Mouse (Mus musculus): ENCODE measurements at regions not wholly inside any gene's neighbourhood (a gene's known extent, or its start where the extent isn't known, plus 50 kb on each side); places are given as distances from the start of the nearest gene placed in this dataset.
A peak's percentile ranks its signal among the peaks of the same experiment; 100 is the strongest.

GRCm38 (mm10) chr2:50759016-50759415 lies 389.9 kb downstream of the Rnd3 start:
- H3K9me3 ChIP-seq (ENCODE audit: low read length): no peaks in the 10 kb centered on the region
- H3K4me3 ChIP-seq (ENCODE audit: low read depth, low read length): no peak overlapping the region
- H3K4me1 ChIP-seq (ENCODE audit: insufficient read depth, low read depth, low read length): no peaks in the 10 kb centered on the region
- no peak overlapping the region for H3K4me2 ChIP-seq (replicated peaks; ENCODE audit: low read depth, low read length)
- WGBS: 52% methylated on average over 2 of the region's 2 CpGs
- H3K27me3 ChIP-seq (replicated peaks; ENCODE audit: insufficient read depth, low read length): no peaks in the 10 kb centered on the region
- no peak for ATAC-seq
- H3K27ac ChIP-seq (ENCODE audit: low read length): no peak overlapping the region
- no peaks in the 10 kb centered on the region for H3K36me3 ChIP-seq (ENCODE audit: insufficient read depth, low read length)
- TF ChIP-seq EP300 (IDR thresholded peaks at IDR 0.05) (no peak), CTCF (IDR thresholded peaks at IDR 0.05) (no peak)
- no peak overlapping the region for H3K9ac ChIP-seq (replicated peaks; ENCODE audit: low read depth)
- peak; percentile 5 for DNase-seq (ENCODE audit: low spot score)

DNA sequence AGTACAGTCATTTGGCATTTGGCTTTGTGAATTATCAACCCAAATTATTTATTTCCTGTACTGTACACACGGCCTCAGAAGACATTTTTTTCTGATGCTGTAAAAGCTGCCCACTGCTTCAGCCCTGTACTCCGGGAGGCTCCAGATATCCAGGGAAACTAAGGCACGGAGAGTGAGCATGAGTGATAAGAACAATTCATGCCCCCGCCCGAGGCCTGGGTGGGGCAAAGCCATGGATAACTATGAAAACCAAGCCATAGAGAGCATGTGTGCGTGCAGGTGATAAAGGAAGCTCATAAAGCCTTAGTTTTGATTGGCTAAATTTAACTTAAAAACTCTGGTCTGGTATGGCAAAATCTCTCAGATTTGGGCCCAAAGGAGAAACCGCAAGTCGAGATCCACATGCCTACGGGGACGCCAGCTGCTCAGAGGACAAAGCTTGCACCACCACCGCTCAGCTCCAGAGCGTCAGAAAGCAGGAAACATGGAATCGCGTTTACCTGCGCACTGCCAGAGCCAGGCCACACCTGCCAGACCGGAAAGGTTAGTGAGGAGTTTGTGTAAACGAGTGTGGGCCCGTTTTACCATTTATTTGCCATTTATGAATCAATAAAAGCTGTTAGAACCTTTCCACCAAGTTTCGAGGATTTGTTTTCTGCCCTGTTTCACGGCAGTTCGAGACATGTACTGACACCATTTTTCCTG lies 390.9 kb downstream of the Rnd3 start:
- Histone ChIP-seq H3K27me3 (replicated peaks; ENCODE audit: insufficient read depth, low read length) (no peaks in the 10 kb centered on the region), H3K4me2 (replicated peaks; ENCODE audit: low read depth, low read length) (no peak overlapping the region), H3K9ac (replicated peaks; ENCODE audit: low read depth) (no peak overlapping the region), H3K36me3 (ENCODE audit: insufficient read depth, low read length) (no peaks in the 10 kb centered on the region), H3K4me3 (ENCODE audit: low read depth, low read length) (no peak overlapping the region), H3K9me3 (ENCODE audit: low read length) (no peaks in the 10 kb centered on the region), H3K27ac (ENCODE audit: low read length) (no peak overlapping the region), H3K4me1 (ENCODE audit: insufficient read depth, low read depth, low read length) (no peaks in the 10 kb centered on the region)
- DNase-seq (ENCODE audit: low spot score): peak; percentile 18
- WGBS: 71% methylated on average over 21 of the region's 21 CpGs
- TF ChIP-seq CTCF (IDR thresholded peaks at IDR 0.05): no peak
- no peak for TF ChIP-seq EP300 (IDR thresholded peaks at IDR 0.05)
- no peak for ATAC-seq

DNA sequence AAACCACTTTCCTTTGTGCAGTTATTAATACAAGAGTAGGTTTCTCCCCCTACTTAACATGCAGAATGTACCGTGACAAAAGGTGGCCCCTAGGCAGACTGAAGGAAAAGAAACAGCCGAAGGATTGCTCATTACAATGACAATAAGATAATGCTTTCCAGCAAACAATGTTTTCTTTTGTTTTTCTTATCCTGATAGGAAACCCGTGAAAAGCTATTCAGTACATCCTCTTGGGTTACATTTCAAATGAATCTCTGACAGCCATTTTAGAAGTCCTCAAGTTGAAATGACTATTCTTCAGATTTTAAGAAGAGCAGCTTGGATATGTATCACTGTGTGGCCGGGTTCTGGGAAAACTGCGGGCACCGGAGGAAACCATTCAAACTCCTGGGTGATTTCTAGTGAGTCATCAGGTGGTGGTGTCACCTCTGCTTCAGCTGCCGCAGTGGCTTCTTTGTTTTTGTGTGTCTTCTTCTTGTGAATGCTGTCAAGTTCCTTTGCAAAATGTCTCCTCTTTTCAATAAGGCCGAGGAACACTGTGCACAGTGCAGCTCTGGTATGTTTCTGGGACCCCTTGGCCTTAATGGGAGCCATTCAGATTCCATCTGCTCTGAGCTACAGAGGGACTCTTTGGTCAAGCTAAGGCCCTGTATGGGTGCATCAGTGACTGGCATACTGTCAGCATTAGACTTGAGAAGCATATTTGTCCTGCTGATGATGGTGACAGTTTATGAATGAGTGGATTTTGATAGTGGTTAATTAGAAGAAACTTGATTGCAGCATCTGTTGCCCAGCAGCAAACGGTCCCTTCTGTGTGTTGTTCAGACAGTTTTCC lies 393.1 kb downstream of the Rnd3 start:
- 73% methylated on average over 9 of the region's 9 CpGs for WGBS

GRCm38 (mm10) chr2:50755160-50755559 lies 393.8 kb downstream of the Rnd3 start:
- Histone ChIP-seq H3K36me3 (ENCODE audit: insufficient read depth, low read length) (no peaks in the 10 kb centered on the region), H3K9me3 (ENCODE audit: low read length) (no peaks in the 10 kb centered on the region), H3K4me2 (replicated peaks; ENCODE audit: low read depth, low read length) (no peak overlapping the region), H3K27me3 (replicated peaks; ENCODE audit: insufficient read depth, low read length) (no peaks in the 10 kb centered on the region), H3K27ac (ENCODE audit: low read length) (no peak overlapping the region), H3K4me1 (ENCODE audit: insufficient read depth, low read depth, low read length) (no peaks in the 10 kb centered on the region), H3K4me3 (ENCODE audit: low read depth, low read length) (no peak overlapping the region), H3K9ac (replicated peaks; ENCODE audit: low read depth) (no peak overlapping the region)
- no peak for ATAC-seq
- no peak for TF ChIP-seq EP300 (IDR thresholded peaks at IDR 0.05)
- TF ChIP-seq CTCF (IDR thresholded peaks at IDR 0.05): no peak
- 47% methylated on average over 6 of the region's 6 CpGs for WGBS
- DNase-seq (ENCODE audit: low spot score): no peak

More for the DNA sequence above, 393.1 kb downstream of the Rnd3 start:
- ATAC-seq (no peak), DNase-seq (ENCODE audit: low spot score) (no peak)
- H3K27me3 ChIP-seq (replicated peaks; ENCODE audit: insufficient read depth, low read length): no peaks in the 10 kb centered on the region
- no peaks in the 10 kb centered on the region for H3K4me1 ChIP-seq (ENCODE audit: insufficient read depth, low read depth, low read length)
- no peaks in the 10 kb centered on the region for H3K36me3 ChIP-seq (ENCODE audit: insufficient read depth, low read length)
- TF ChIP-seq CTCF (IDR thresholded peaks at IDR 0.05) (no peak), EP300 (IDR thresholded peaks at IDR 0.05) (no peak)
- no peak overlapping the region for H3K27ac ChIP-seq (ENCODE audit: low read length)
- no peak overlapping the region for H3K9ac ChIP-seq (replicated peaks; ENCODE audit: low read depth)
- H3K4me2 ChIP-seq (replicated peaks; ENCODE audit: low read depth, low read length): no peak overlapping the region
- no peak overlapping the region for H3K4me3 ChIP-seq (ENCODE audit: low read depth, low read length)
- H3K9me3 ChIP-seq (ENCODE audit: low read length): no peaks in the 10 kb centered on the region

DNA sequence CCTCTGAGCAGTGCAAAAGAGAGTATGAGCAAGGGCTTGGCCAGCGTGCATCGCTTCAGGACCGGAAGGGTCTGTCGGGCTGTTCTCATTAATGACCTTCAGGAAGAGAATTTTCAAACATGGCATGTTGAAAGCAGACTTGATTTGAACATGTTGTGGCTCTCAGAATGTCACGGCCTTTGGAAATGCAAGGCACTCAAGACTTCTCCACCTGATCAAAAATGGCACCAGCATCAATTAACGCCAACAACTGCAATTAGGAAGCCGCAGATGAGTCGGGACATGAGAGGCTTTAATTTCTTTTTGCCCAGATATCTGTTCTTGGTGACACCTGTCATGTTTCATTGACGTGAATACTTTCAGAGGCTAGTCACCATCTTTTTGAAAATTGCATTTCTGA lies 396.5 kb downstream of the Rnd3 start:
- Histone ChIP-seq H3K36me3 (ENCODE audit: insufficient read depth, low read length) (no peaks in the 10 kb centered on the region), H3K27ac (ENCODE audit: low read length) (no peak overlapping the region), H3K27me3 (replicated peaks; ENCODE audit: insufficient read depth, low read length) (no peaks in the 10 kb centered on the region), H3K9ac (replicated peaks; ENCODE audit: low read depth) (no peak overlapping the region), H3K4me3 (ENCODE audit: low read depth, low read length) (no peak overlapping the region), H3K4me2 (replicated peaks; ENCODE audit: low read depth, low read length) (no peak overlapping the region), H3K4me1 (ENCODE audit: insufficient read depth, low read depth, low read length) (no peaks in the 10 kb centered on the region), H3K9me3 (ENCODE audit: low read length) (no peaks in the 10 kb centered on the region)
- ATAC-seq: no peak
- 69% methylated on average over 9 of the region's 9 CpGs for WGBS
- TF ChIP-seq CTCF (IDR thresholded peaks at IDR 0.05) (no peak), EP300 (IDR thresholded peaks at IDR 0.05) (no peak)
- DNase-seq (ENCODE audit: low spot score): no peak

DNA sequence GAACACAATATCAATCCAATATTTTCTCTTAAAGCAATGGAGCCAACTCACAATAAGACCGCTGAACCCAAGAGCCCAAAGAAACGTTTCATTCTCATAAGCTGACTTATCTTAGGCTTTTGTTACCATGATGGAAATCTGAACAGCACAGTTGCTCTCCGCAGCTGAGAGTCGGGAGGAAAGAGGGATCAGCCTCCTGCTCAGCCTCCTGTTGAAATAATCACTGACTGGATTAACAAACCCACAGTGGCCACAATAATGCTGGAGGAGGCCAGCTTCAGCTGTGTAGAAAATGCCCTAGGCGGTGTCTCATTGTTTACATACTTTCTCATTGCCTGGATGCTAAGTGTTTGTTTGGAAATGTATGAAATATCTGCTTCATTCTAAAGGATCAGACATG lies 398.1 kb downstream of the Rnd3 start:
- H3K27ac ChIP-seq (ENCODE audit: low read length): no peak overlapping the region
- no peak overlapping the region for H3K9ac ChIP-seq (replicated peaks; ENCODE audit: low read depth)
- no peaks in the 10 kb centered on the region for H3K27me3 ChIP-seq (replicated peaks; ENCODE audit: insufficient read depth, low read length)
- H3K4me1 ChIP-seq (ENCODE audit: insufficient read depth, low read depth, low read length): no peaks in the 10 kb centered on the region
- ATAC-seq: no peak
- no peak for TF ChIP-seq CTCF (IDR thresholded peaks at IDR 0.05)
- no peak for TF ChIP-seq EP300 (IDR thresholded peaks at IDR 0.05)
- DNase-seq (ENCODE audit: low spot score): no peak
- H3K9me3 ChIP-seq (ENCODE audit: low read length): no peaks in the 10 kb centered on the region
- no peak overlapping the region for H3K4me3 ChIP-seq (ENCODE audit: low read depth, low read length)
- H3K4me2 ChIP-seq (replicated peaks; ENCODE audit: low read depth, low read length): no peak overlapping the region
- 71% methylated on average over 5 of the region's 5 CpGs for WGBS
- H3K36me3 ChIP-seq (ENCODE audit: insufficient read depth, low read length): no peaks in the 10 kb centered on the region

Measured in lung, postnatal 0 days (tissue).